ENCODE assay signal across 14 mouse cellular contexts in genomic region chr14:105096221-105096620, GRCm38 (mm10).
DNase-seq lines count a peak whose midpoint lies in the region; ATAC-seq and TF ChIP-seq lines count a peak whose summit lies in the region.
"Had no signal": no experiment of that assay in that cellular context is flagged by ENCODE, and none has a peak within 500 bp of the region (broad histone marks: within the 10 kb centered on the region; RNA-seq: fewer than 3 reads in every experiment).

No protein-coding gene starts in this region.

- no peaks in the 10 kb centered on the region for H3K9me3 ChIP-seq in liver, embryonic 14.5 days (ENCODE audit: control insufficient read depth, low read length)
- H3K9me3 ChIP-seq in liver, embryonic 12.5 days (replicated peaks), result no peaks in the 10 kb centered on the region
- H3K9me3 ChIP-seq: embryonic facial prominence, embryonic 10.5 days; heart, embryonic 13.5 days; liver, embryonic 13.5 days; midbrain, embryonic 10.5 days had no signal

- no peaks in the 10 kb centered on the region for H3K4me1 ChIP-seq in liver, embryonic 14.5 days (replicated peaks; ENCODE audit: control insufficient read depth in 2 of 2, insufficient read depth in 2 of 2, low read length in 1 of 2)
- H3K4me1 ChIP-seq in liver, embryonic 12.5 days, result no peaks in the 10 kb centered on the region
- H3K4me1 ChIP-seq: embryonic facial prominence, embryonic 10.5 days; heart, embryonic 13.5 days; liver, embryonic 13.5 days; midbrain, embryonic 10.5 days had no signal

- no peaks in the 10 kb centered on the region for H3K27me3 ChIP-seq in liver, embryonic 14.5 days (ENCODE audit: control insufficient read depth, insufficient read depth, low read length)
- no peaks in the 10 kb centered on the region for H3K27me3 ChIP-seq in liver, embryonic 12.5 days (replicated peaks)
- H3K27me3 ChIP-seq: heart, embryonic 13.5 days; liver, embryonic 13.5 days; Patski had no signal

- TF ChIP-seq EP300 in liver, embryonic 14.5 days (IDR thresholded peaks at IDR 0.05; ENCODE audit: low read depth), result no peak

- 31% methylated on average over 3 of the region's 3 CpGs for WGBS in liver, embryonic 14.5 days (ENCODE audit: insufficient replicate concordance)
- WGBS in liver, embryonic 12.5 days (ENCODE audit: insufficient replicate concordance), result 33% methylated on average over 3 of the region's 3 CpGs

- H3K4me3 ChIP-seq in liver, embryonic 14.5 days (ENCODE audit: insufficient read depth in 1 of 2, low read depth in 2 of 2, low read length in 2 of 2), result no peak overlapping the region
- no peak overlapping the region for H3K4me3 ChIP-seq in liver, embryonic 12.5 days
- H3K4me3 ChIP-seq: embryonic facial prominence, embryonic 10.5 days; heart, embryonic 13.5 days; liver, embryonic 13.5 days; midbrain, embryonic 10.5 days had no signal

- no peak overlapping the region for H3K9ac ChIP-seq in liver, embryonic 14.5 days (replicated peaks)
- no peak overlapping the region for H3K9ac ChIP-seq in liver, embryonic 12.5 days
- H3K9ac ChIP-seq: heart, embryonic 13.5 days; liver, embryonic 13.5 days had no signal

- H3K4me2 ChIP-seq in liver, embryonic 14.5 days (ENCODE audit: low read depth), result no peak overlapping the region
- H3K4me2 ChIP-seq in liver, embryonic 12.5 days, result no peak overlapping the region
- H3K4me2 ChIP-seq: heart, embryonic 13.5 days; liver, embryonic 13.5 days had no signal

- TF ChIP-seq CTCF in liver, embryonic 14.5 days (IDR thresholded peaks at IDR 0.05; ENCODE audit: low read depth), result peak; percentile 20; the same call in 1 of the 2 replicates

- no peak overlapping the region for H3K27ac ChIP-seq in liver, embryonic 14.5 days
- H3K27ac ChIP-seq in liver, embryonic 12.5 days, result no peak overlapping the region
- H3K27ac ChIP-seq: embryonic facial prominence, embryonic 10.5 days; heart, embryonic 13.5 days; liver, embryonic 13.5 days; midbrain, embryonic 10.5 days had no signal

- ATAC-seq in liver, embryonic 14.5 days (ENCODE audit: insufficient read depth), result no peak
- ATAC-seq in liver, embryonic 12.5 days, result no peak
- ATAC-seq in granulocyte monocyte progenitor cell, adult 5-6 weeks (replicated peaks; ENCODE audit: poor library complexity, severe bottlenecking), result peak; percentile 55; the same call in 1 of the 2 replicates
- ATAC-seq: Patski had no signal

- no peaks in the 10 kb centered on the region for H3K36me3 ChIP-seq in liver, embryonic 14.5 days (replicated peaks; ENCODE audit: control insufficient read depth, insufficient read depth, low read depth)
- no peaks in the 10 kb centered on the region for H3K36me3 ChIP-seq in liver, embryonic 12.5 days
- H3K36me3 ChIP-seq: embryonic facial prominence, embryonic 10.5 days; heart, embryonic 13.5 days; liver, embryonic 13.5 days; midbrain, embryonic 10.5 days had no signal

- DNase-seq in liver, embryonic 14.5 days (ENCODE audit: low read depth in 3 of 3, low spot score in 3 of 3), result no peak
- peak; percentile 32 for DNase-seq in B cell, adult 2 months
- peak; percentile 44 for DNase-seq in ES-CJ7 (ENCODE audit: low read depth, low spot score)
- no peak for DNase-seq in right cerebral cortex, postnatal 25 days
- DNase-seq in cerebellum, adult 9-10 months, result no peak
- DNase-seq: cerebellum, adult 9-11 months; kidney, adult 2 months; liver, embryonic 13.5 days had no signal

Comparison
In these comparisons a context has a peak if more than half of its experiments do, and no peak if none do; other contexts are left out.
1. DNase-seq: peak in B cell, adult 2 months (2 of 2) and ES-CJ7 (single experiment); none in liver, embryonic 14.5 days (0 of 3), right cerebral cortex, postnatal 25 days (single experiment) and cerebellum, adult 9-10 months (single experiment).